Mouse (Mus musculus): ENCODE measurements around the gene Clcn1. TPM values are rescaled to one million over a fixed set of nuclear protein-coding genes. Genes with fewer than 3 reads are reported as not detected.
A peak's percentile ranks its signal among the peaks of the same experiment; 100 is the strongest.

Gene Clcn1
- total and polyA plus RNA-seq, 2 experiments = 0.02 to 0.09 TPM

- no peaks in the 10 kb centered on the region for H3K4me1 ChIP-seq (ENCODE audit: control insufficient read depth, insufficient read depth, low read length)
- no peak overlapping the region for H3K4me3 ChIP-seq (ENCODE audit: insufficient read depth, low read depth, low read length)
- no peak overlapping the region for H3K9ac ChIP-seq (ENCODE audit: low read depth, low read length)
- no peaks in the 10 kb centered on the region for H3K36me3 ChIP-seq (ENCODE audit: control insufficient read depth, insufficient read depth, low read length)
- 83% methylated on average over 4 of the region's 4 CpGs for WGBS
- H3K27ac ChIP-seq (replicated peaks; ENCODE audit: insufficient read depth, low read depth, low read length) = no peak overlapping the region
- DNase-seq (ENCODE audit: extremely low read depth, low read depth, low spot score) = no peak
- no peaks in the 10 kb centered on the region for H3K79me2 ChIP-seq (ENCODE audit: control insufficient read depth, insufficient read depth, low read length)
- peaks cover 3% of the 10 kb centered on the region for H3K27me3 ChIP-seq (ENCODE audit: control insufficient read depth, insufficient read depth, low read length)
- TF ChIP-seq CTCF (IDR thresholded peaks at IDR 0.05; ENCODE audit: low read depth, low read length) (no peak), POLR2A (IDR thresholded peaks at IDR 0.05; ENCODE audit: extremely low read depth, insufficient read depth, low read length) (no peak)
These were observed 31.8 kb downstream of the Clcn1 start for GRCm38 (mm10) chr6:42318293-42318692.

GRCm38 (mm10) chr6:42323371-42324066 is 37.0 kb downstream of the Clcn1 start:
- TF ChIP-seq CTCF (IDR thresholded peaks at IDR 0.05; ENCODE audit: low read depth, low read length) = no peak
- TF ChIP-seq POLR2A (IDR thresholded peaks at IDR 0.05; ENCODE audit: extremely low read depth, insufficient read depth, low read length) = no peak
- WGBS = 6% methylated on average over 28 of the region's 28 CpGs
- no peak overlapping the region for H3K9ac ChIP-seq (ENCODE audit: low read depth, low read length)
- peaks cover 19% of the 10 kb centered on the region for H3K27me3 ChIP-seq (ENCODE audit: control insufficient read depth, insufficient read depth, low read length)
- no peak for DNase-seq (ENCODE audit: extremely low read depth, low read depth, low spot score)
- H3K36me3 ChIP-seq (ENCODE audit: control insufficient read depth, insufficient read depth, low read length) = no peaks in the 10 kb centered on the region
- H3K27ac ChIP-seq (replicated peaks; ENCODE audit: insufficient read depth, low read depth, low read length) = no peak overlapping the region
- no peaks in the 10 kb centered on the region for H3K4me1 ChIP-seq (ENCODE audit: control insufficient read depth, insufficient read depth, low read length)
- H3K4me3 ChIP-seq (ENCODE audit: insufficient read depth, low read depth, low read length) = no peak overlapping the region
- H3K79me2 ChIP-seq (ENCODE audit: control insufficient read depth, insufficient read depth, low read length) = no peaks in the 10 kb centered on the region

- no peak overlapping the region for H3K27ac ChIP-seq (replicated peaks; ENCODE audit: insufficient read depth, low read depth, low read length)
These were observed 37.6 kb downstream of the Clcn1 start for GRCm38 (mm10) chr6:42324067-42324481.

GRCm38 (mm10) chr6:42324482-42325267 is 38.2 kb downstream of the Clcn1 start, which contains the start of gene Fam131b:
Fam131b (minus strand) TSS chr6:42324643.
- H3K27ac ChIP-seq (replicated peaks; ENCODE audit: insufficient read depth, low read depth, low read length) = no peak within 1 kb of the TSS
- no peak for TF ChIP-seq CTCF (IDR thresholded peaks at IDR 0.05; ENCODE audit: low read depth, low read length)
- no peak for TF ChIP-seq POLR2A (IDR thresholded peaks at IDR 0.05; ENCODE audit: extremely low read depth, insufficient read depth, low read length)
- no peaks in the 10 kb centered on the region for H3K36me3 ChIP-seq (ENCODE audit: control insufficient read depth, insufficient read depth, low read length)
- no peak within 1 kb of the TSS for H3K9ac ChIP-seq (ENCODE audit: low read depth, low read length)
- no peaks in the 10 kb centered on the region for H3K79me2 ChIP-seq (ENCODE audit: control insufficient read depth, insufficient read depth, low read length)
- H3K27me3 ChIP-seq (ENCODE audit: control insufficient read depth, insufficient read depth, low read length) = peaks cover 19% of the 10 kb centered on the region
- DNase-seq (ENCODE audit: extremely low read depth, low read depth, low spot score) = no peak
- 2% methylated on average over 51 of the region's 68 CpGs for WGBS
- H3K4me3 ChIP-seq (ENCODE audit: insufficient read depth, low read depth, low read length) = peak within 1 kb of the TSS; percentile 19; the same call in 1 of the 2 replicates
- H3K4me1 ChIP-seq (ENCODE audit: control insufficient read depth, insufficient read depth, low read length) = no peaks in the 10 kb centered on the region

More at GRCm38 (mm10) chr6:42324067-42324481, 37.6 kb downstream of the Clcn1 start:
- peaks cover 19% of the 10 kb centered on the region for H3K27me3 ChIP-seq (ENCODE audit: control insufficient read depth, insufficient read depth, low read length)
- no peaks in the 10 kb centered on the region for H3K36me3 ChIP-seq (ENCODE audit: control insufficient read depth, insufficient read depth, low read length)
- no peak for DNase-seq (ENCODE audit: extremely low read depth, low read depth, low spot score)
- H3K4me1 ChIP-seq (ENCODE audit: control insufficient read depth, insufficient read depth, low read length) = no peaks in the 10 kb centered on the region
- no peak overlapping the region for H3K4me3 ChIP-seq (ENCODE audit: insufficient read depth, low read depth, low read length)
- no peaks in the 10 kb centered on the region for H3K79me2 ChIP-seq (ENCODE audit: control insufficient read depth, insufficient read depth, low read length)
- TF ChIP-seq POLR2A (IDR thresholded peaks at IDR 0.05; ENCODE audit: extremely low read depth, insufficient read depth, low read length) (no peak), CTCF (IDR thresholded peaks at IDR 0.05; ENCODE audit: low read depth, low read length) (no peak)
- H3K9ac ChIP-seq (ENCODE audit: low read depth, low read length) = no peak overlapping the region
- WGBS = 2% methylated on average over 31 of the region's 32 CpGs

- no peak overlapping the region for H3K27ac ChIP-seq (replicated peaks; ENCODE audit: insufficient read depth, low read depth, low read length)
- H3K36me3 ChIP-seq (ENCODE audit: control insufficient read depth, insufficient read depth, low read length) = no peaks in the 10 kb centered on the region
- WGBS = 14% methylated on average over 7 of the region's 7 CpGs
- no peak overlapping the region for H3K9ac ChIP-seq (ENCODE audit: low read depth, low read length)
- TF ChIP-seq CTCF (IDR thresholded peaks at IDR 0.05; ENCODE audit: low read depth, low read length) (peak; percentile 80), POLR2A (IDR thresholded peaks at IDR 0.05; ENCODE audit: extremely low read depth, insufficient read depth, low read length) (no peak)
- H3K27me3 ChIP-seq (ENCODE audit: control insufficient read depth, insufficient read depth, low read length) = peaks cover 19% of the 10 kb centered on the region
- no peak overlapping the region for H3K4me3 ChIP-seq (ENCODE audit: insufficient read depth, low read depth, low read length)
- H3K79me2 ChIP-seq (ENCODE audit: control insufficient read depth, insufficient read depth, low read length) = no peaks in the 10 kb centered on the region
- no peaks in the 10 kb centered on the region for H3K4me1 ChIP-seq (ENCODE audit: control insufficient read depth, insufficient read depth, low read length)
- DNase-seq (ENCODE audit: extremely low read depth, low read depth, low spot score) = peak; percentile 26
These were observed 38.8 kb downstream of the Clcn1 start for GRCm38 (mm10) chr6:42325268-42325609.
